Mouse (Mus musculus): ENCODE data around the gene Vmn2r101. TPM values are rescaled to one million over a fixed set of nuclear protein-coding genes. Genes with fewer than 3 reads are reported as not detected.

Vmn2r101 gene
- total RNA-seq (2023) = not detected

DNA sequence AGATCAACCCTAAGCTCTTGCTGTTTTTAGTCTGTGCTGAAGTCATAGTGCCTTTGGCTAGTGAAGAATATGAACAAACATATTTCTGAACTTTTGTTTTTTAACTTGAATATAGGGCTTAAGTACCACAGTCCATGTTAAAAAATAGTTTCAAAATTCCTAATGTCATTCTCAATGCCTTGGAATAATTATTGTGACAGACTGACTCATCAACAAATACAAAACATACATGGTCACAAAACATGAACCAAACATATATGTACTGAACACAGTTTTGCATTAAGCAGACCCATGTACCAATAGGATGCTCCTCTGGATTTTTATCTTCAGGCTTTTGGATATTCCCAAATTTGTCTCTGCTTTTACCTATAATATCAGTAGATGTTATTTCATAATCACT, at the start of gene Vmn2r101:
Gene Vmn2r101, plus strand, starts transcription at position 301 of the 400 bp plus-strand sequence.

DNA sequence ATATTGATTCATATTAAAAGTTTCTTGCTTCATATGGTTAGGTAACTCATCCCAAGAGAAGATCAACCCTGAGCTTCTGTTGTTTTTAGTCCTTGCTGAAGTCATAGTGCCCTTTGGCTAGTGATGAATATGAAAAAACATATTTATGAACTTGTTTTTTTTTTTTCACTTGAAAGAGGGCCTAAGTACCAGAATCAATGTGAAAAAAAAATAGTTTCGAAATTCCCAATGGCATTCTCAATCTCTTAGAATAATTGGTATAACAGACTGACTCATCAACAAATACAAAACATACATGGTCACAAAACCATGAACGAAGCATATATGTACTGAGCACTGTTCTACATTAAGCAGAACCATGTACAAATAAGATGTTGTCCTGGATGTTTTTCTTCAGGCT, 83.0 kb downstream of the Vmn2r101 start, which contains the start of gene Vmn2r102:
Gene Vmn2r102, plus strand, starts transcription at position 301 of the 400 bp plus-strand sequence.

Other genes with a start within 250 kb of the Vmn2r101 start
- not detected for gene Vmn2r99, start 215.3 kb upstream of the Vmn2r101 start, total RNA-seq (2023)
- gene Vmn2r100, start 72.5 kb upstream of the Vmn2r101 start, total RNA-seq (2023) = not detected
- gene Vmn2r102, start 83.1 kb downstream of the Vmn2r101 start, total RNA-seq (2023) = not detected
- gene Vmn2r103, start 196.1 kb downstream of the Vmn2r101 start, total RNA-seq (2023) = not detected

Measured in neutrophil, adult 59 days (primary cell).